Mouse (Mus musculus) left cerebral cortex, adult 11 months (tissue): ENCODE data around the gene Fam89b.

Experiments
- DNase-seq: peaks from one replicate; pipeline ENCODE4 v3.0.0; 2022; ENCODE audit warnings: low spot score

Fam89b gene

GRCm38 (mm10) chr19:5729444-5729815 is at the start of gene Fam89b:
Gene Fam89b, minus strand, starts transcription at chr19:5729653.
- peak; percentile 74 for DNase-seq

GRCm38 (mm10) chr19:5778312-5778711 is 48.9 kb upstream of the Fam89b start:
- DNase-seq, result no peak

GRCm38 (mm10) chr19:5777387-5778032 is 48.1 kb upstream of the Fam89b start:
- no peak for DNase-seq

DNA sequence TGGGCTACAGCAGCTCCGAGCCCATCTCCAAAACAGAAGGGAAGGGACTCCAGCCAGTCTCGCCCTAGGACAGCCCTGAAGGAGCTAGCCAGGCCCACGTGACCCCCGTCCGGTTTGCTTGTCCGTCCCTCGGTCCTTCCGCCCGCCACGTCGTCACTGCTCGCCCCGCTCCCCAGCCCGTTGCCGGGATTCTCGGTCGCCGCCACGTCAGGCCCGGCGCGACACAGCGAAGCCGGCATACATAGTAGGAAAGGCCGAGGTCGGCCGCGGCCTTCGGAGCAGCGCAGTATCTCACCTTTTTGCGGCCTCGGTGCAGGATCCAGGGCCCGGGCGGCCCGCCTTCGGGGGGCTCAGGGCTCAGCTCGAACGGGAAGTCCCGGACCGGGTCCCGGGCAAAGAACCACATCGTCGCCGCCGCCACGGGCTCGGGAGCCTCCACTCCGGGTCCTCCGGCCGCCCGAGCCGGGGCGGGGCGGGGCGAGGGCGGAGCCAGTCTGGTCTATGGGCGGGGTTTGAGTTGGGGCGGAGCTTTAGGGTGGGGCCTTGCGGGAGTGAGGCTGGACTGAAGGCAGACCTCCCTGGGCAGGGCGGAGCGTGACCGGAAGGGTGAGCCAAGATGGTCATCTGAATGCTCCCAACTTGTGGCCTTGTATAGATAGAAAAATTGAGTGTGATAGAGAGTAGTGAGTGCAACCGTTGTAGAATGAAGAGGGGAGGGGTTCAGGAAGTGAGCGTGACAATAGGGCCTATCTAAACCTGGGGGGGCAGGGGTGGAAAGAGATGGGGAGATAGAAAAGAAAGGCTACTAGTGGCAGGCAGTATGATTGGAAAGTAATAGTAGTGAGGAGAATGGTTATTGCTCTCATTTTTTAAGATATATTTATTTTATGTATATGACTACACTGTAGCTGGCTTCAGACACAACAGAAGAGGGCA is 41.7 kb upstream of the Fam89b start, which contains the start of gene Scyl1:
Gene Scyl1 (minus strand): TSS at position 495 of the 936 bp plus-strand sequence.
- DNase-seq, result peak; percentile 84

GRCm38 (mm10) chr19:5770311-5770710 is 40.9 kb upstream of the Fam89b start:
- no peak for DNase-seq

GRCm38 (mm10) chr19:5767271-5767670 is 37.8 kb upstream of the Fam89b start:
- DNase-seq, result no peak

DNA sequence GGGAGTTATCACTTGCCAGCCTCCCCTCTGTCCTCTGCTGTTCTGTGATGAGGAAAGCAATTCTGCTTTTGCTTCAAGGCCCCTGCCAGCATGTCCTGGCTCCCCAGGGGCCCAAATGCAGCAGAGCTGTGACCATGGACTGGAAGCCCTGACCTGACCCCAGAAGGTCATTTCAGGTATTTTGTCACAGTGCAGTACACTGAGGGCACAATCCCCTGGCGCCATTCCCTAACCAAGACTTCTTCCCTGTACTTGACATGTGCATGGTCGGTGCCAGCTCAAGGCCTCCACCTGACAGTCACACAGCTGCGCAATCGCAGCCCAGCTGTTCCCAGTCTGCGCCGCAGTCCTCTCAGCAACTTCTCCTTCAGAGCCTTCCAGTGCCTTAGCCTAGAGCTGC is 33.7 kb upstream of the Fam89b start:
- no peak for DNase-seq

GRCm38 (mm10) chr19:5758878-5759403 is 29.5 kb upstream of the Fam89b start:
- no peak for DNase-seq

DNA sequence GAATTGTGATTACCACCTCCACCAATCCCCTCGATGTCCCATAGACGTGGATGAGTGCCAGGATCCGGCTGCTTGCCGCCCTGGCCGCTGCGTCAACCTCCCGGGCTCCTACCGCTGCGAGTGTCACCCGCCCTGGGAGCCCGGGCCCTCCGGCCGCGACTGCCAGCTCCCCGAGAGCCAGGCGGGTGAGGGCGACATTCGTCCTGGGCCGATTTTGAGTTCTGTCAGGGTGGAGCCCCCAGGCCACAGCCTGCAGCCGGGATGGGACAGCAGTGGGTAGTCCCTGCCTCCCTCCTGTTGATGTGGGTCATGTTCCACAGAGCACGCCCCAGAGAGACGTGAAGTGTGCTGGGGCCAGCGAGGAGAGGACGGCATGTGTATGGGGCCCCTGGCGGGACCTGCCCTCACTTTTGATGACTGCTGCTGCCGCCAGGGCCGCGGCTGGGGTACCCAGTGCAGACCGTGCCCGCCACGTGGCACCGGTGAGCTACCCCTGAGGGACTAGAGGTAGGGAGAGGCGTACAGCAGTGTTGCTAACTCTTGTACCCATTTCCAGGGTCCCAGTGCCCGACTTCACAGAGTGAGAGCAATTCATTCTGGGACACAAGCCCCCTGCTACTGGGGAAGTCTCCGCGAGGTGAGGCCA is 27.7 kb upstream of the Fam89b start:
- DNase-seq, result no peak

- peak; percentile 78 for DNase-seq
Observed at GRCm38 (mm10) chr19:5756321-5756985, 27.0 kb upstream of the Fam89b start.

DNA sequence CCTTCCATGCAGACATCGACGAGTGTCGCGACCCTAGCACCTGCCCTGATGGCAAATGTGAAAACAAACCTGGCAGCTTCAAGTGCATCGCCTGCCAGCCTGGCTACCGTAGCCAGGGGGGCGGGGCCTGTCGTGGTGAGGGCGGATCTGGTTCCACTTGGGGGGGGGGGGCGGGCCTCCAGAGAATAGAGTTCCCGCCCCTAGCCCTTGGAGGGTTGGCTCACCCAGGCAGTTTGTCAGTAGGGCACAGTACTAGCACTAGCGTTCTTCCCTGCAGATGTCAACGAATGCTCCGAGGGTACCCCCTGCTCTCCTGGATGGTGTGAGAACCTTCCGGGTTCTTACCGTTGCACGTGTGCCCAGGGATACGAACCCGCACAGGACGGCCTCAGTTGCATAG is 22.3 kb upstream of the Fam89b start:
- DNase-seq, result no peak

DNA sequence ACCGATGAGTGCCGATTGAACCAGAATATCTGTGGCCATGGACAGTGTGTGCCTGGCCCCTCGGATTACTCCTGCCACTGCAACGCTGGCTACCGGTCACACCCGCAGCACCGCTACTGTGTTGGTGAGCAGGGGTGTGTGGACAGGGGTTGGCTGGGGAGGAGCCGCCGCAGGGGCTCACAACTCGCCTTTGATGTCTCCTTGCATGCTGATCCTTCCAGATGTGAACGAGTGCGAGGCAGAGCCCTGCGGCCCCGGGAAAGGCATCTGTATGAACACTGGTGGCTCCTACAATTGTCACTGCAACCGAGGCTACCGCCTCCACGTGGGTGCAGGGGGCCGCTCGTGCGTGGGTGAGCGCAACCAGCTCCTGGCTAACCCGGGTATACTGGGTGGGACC is 21.5 kb upstream of the Fam89b start:
- no peak for DNase-seq

GRCm38 (mm10) chr19:5749476-5749875 is 20.0 kb upstream of the Fam89b start:
- no peak for DNase-seq

- DNase-seq, result no peak
Observed at GRCm38 (mm10) chr19:5746907-5747363, 17.5 kb upstream of the Fam89b start.

DNA sequence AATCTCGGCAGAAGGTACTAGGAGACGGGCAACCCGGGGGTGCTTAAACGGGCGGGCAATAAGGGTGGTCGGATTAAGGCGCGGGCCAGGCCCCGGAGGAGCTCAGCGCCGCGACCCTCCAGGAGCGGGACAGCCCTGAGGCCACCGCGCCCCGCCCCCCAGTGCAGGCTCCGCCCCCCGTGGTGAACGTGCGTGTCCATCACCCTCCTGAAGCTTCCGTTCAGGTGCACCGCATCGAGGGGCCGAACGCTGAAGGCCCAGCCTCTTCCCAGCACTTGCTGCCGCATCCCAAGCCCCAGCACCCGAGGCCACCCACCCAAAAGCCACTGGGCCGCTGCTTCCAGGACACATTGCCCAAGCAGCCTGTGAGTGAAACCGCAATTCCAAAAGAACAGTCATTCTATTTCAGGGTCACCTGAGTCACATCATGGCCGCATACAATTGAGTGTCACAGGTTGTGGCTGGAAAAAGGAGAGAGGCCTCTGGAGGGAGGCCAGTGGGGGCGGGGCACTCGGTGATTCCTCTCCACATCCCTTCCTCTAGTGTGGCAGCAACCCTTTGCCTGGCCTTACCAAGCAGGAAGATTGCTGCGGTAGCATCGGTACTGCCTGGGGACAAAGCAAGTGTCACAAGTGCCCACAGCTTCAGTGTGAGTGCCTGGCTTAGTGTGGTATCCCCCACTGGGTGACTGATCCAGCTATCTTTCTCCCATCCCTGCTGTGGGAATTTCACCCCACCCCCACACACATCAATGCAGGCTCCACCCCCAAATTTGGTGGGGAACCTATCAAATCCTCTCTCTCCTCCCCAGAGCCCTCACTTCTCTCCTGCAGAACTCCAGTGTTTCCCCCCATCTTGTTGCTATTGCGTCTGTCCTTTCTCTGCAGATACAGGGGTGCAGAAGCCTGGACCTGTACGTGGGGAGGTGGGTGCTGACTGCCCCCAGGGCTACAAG is 16.6 kb upstream of the Fam89b start:
- no peak for DNase-seq

GRCm38 (mm10) chr19:5743576-5743975 is 14.1 kb upstream of the Fam89b start:
- no peak for DNase-seq

- DNase-seq, result no peak
Observed at GRCm38 (mm10) chr19:5742241-5742641, 12.8 kb upstream of the Fam89b start.

DNA sequence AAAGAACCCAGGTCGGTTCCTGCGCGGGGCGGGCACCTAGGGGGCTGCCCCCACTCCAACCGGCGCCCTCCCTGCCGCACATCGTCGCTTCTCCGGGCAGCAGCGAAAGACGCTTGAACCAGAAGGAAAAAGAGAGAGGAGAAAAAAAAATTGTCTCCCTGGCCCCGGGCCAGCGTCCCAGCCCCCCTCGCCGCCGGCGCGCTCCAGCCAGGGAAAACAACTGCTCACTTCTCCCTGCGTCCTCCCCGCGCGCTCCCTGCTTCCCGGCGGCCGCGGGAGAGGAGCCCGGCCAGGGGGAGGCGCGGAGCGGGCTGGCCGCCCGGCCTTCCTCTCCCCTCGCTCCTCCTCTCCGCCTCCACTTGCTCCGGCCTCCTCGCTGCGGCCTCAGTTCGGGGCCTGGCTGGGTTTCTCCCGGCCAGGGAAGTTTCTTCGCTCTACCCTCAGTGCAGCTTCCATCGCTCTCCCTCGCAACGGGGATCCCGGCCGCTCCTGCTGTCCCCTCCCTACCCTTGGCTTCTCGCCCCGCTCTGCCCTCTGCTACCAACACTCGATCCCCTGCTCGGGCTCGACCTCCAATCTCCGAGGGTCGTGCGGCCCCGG is 12.3 kb upstream of the Fam89b start:
- no peak for DNase-seq

DNA sequence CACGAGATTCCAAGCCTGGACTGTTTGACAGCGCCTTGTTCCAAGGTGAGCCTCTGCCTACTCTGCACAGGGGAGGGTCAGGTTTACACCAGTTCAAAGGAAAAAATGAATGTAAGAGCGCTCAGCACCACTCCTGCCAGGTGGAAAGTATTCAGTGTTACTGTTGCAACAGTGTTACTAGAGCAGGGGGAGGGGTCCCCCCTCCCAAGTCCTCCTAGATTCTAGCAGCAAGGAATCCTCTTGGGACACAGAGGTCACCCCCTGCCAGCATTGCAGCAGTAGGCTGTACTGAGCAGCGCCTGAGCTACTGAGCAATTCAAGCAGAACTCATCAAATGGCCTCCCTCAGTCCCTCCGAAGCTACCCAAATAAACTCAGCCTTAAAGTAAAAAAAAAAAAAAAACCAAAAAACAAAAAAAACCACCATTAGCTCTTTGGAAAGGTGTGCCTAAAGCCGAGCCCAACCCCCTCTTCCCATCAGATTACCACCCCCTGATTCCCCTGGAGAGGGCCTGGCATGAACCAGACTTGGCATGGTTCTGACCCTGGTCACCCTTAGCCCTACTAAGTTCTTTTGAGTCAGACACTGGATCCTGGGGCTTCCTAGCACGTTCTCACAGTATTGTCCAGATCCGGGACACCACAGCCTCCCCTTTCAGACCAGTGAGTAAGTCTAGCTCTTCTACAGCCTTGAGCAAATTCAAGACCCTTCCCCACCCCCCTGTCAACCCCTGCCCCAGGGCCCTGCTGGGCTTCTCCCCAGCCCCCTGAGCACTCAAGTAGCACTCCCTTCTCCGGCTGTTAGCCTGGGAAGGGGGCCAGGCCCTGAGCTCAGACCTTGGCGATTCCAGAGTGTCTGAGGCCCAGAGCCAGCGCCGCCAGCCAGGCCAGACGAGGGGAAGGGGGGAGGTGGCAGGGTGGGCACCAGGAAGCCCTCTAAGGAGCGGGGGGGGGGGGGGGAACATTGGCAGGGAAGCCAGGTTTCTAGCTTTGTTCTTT is 11.2 kb upstream of the Fam89b start, which contains the start of gene Ltbp3:
Gene Ltbp3 (plus strand): TSS at position 585 of the 998 bp plus-strand sequence.
- no peak for DNase-seq
